Mouse (Mus musculus) testis, adult 2 months (tissue): ENCODE measurements around the gene Kif28.

Experiments
- CTCF ChIP-seq: fragments of 200-500 bp; IDR thresholded peaks from 2 replicates; pipeline ENCODE4 v1.5.1; 2012; ENCODE audit warnings: low read depth, mild to moderate bottlenecking, inconsistent platforms, low read length, moderate library complexity; ENCODE audit not compliant: control insufficient read depth, insufficient read depth, insufficient replicate concordance
- POLR2A ChIP-seq: fragments of 200-500 bp; IDR thresholded peaks from 2 replicates; pipeline ENCODE4 v1.6.1; 2012; ENCODE audit warnings: low read depth, mild to moderate bottlenecking, inconsistent platforms, low read length, moderate library complexity; ENCODE audit not compliant: control insufficient read depth

- TF ChIP-seq CTCF: no peak
- TF ChIP-seq POLR2A: no peak
Measured at GRCm38 (mm10) chr1:179705154-179705553, 39.9 kb downstream of the Kif28 start.
